Mouse (Mus musculus): ENCODE measurements around the gene Slc36a3. TPM values are rescaled to one million over a fixed set of nuclear protein-coding genes. Genes with fewer than 3 reads are reported as not detected.

The Slc36a3 gene
- polyA plus RNA-seq, 1 experiment from 2014 or later = not detected

DNA sequence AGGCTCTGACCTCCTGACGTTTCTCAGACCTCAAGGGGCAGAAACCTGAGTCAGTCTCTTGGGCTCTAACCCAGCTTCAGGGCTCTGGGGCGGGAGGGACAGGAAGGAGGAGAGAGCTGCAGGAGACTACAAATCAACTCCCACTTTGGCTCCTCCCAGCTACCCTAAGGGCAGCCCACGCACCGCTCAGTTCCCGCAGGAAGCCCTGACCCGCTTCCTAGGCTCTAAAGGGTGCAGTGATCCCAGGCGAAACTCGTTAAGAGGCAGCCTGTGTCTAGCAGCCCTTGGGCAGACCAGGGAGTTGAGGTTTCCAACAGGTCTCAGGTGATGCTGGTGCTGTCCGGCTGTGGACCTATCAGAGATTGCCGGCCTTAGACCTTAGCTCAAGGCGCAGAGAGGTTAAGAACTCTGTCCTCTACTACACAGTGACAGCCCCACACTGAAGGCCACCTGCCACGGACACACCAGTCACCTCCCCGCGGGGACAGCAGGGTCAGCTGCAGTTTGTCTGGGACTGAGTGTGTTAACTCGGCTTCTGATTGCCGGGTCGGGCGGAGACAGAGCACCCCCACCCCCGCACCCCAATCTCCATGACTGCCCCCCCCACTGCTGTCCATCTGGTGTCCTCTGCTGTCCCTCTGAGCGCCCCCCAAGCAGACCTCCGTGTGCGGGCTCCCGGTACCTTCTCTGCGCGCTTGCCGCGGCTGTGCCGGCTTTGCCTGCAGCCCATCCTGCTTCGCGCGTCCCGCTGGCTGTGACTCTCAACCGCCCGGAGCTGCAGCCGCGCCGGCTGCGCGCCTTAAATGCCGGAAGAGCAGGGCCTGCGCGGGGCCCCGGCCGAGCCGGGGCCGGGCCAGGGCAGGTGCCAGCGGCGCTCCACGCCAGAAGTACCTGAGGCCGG lies 73.9 kb downstream of the Slc36a3 start, which contains the start of gene Ccdc69:
Ccdc69 (minus strand) TSS at position 801 of the 901 bp plus-strand sequence.
- Histone ChIP-seq H3K27ac (ENCODE audit: low read depth, low read length) (no peak within 1 kb of the TSS), H3K9ac (ENCODE audit: low read length) (peak within 1 kb of the TSS; percentile 56), H3K4me3 (ENCODE audit: low read depth, low read length) (peak within 1 kb of the TSS; percentile 42), H3K36me3 (ENCODE audit: control insufficient read depth, insufficient read depth, low read length) (no peaks in the 10 kb centered on the region), H3K9me3 (ENCODE audit: control insufficient read depth, low read length) (no peaks in the 10 kb centered on the region; the same call in 1 of the 2 replicates), H3K27me3 (ENCODE audit: control insufficient read depth, insufficient read depth, low read length) (peaks cover 18% of the 10 kb centered on the region), H3K4me1 (ENCODE audit: control insufficient read depth, insufficient read depth, low read length) (peaks cover 5% of the 10 kb centered on the region), H3K4me2 (peak within 1 kb of the TSS; percentile 86)
- DNase-seq (ENCODE audit: low spot score, missing footprints) (peak; percentile 91), ATAC-seq (ENCODE audit: low FRiP score) (peak; percentile 44; the same call in 1 of the 2 replicates)
- WGBS = under 1% methylated on average over 49 of the region's 50 CpGs

DNA sequence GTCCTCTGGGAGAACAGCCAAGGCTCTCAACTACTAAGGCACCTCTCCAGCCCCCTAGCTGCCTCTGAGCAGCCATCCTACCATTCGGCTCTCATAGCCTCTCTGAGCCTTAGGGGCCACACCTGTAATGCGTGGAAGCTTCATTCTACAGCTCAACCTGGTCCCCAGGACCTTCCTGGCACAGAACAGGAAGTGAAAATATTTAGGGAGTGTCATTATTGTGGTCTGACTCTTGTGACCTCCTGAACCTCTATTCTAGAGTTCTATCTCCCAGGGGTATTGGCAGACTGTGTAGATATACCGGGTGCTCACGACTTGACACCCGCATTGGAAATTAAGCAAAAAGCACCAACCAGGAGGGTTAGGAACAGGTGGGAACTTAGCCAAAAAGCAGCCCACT lies 75.3 kb downstream of the Slc36a3 start:
- H3K9me3 ChIP-seq (ENCODE audit: control insufficient read depth, low read length) = no peaks in the 10 kb centered on the region; the same call in 1 of the 2 replicates
- peaks cover 5% of the 10 kb centered on the region for H3K4me1 ChIP-seq (ENCODE audit: control insufficient read depth, insufficient read depth, low read length)
- no peak overlapping the region for H3K4me2 ChIP-seq
- no peak overlapping the region for H3K9ac ChIP-seq (ENCODE audit: low read length)
- H3K27me3 ChIP-seq (ENCODE audit: control insufficient read depth, insufficient read depth, low read length) = peaks cover 18% of the 10 kb centered on the region
- H3K27ac ChIP-seq (ENCODE audit: low read depth, low read length) = no peak overlapping the region
- no peak overlapping the region for H3K4me3 ChIP-seq (ENCODE audit: low read depth, low read length)
- ATAC-seq (ENCODE audit: low FRiP score) = no peak
- DNase-seq (ENCODE audit: low spot score, missing footprints) = no peak
- WGBS = 90% methylated on average over 5 of the region's 5 CpGs
- no peaks in the 10 kb centered on the region for H3K36me3 ChIP-seq (ENCODE audit: control insufficient read depth, insufficient read depth, low read length)

DNA sequence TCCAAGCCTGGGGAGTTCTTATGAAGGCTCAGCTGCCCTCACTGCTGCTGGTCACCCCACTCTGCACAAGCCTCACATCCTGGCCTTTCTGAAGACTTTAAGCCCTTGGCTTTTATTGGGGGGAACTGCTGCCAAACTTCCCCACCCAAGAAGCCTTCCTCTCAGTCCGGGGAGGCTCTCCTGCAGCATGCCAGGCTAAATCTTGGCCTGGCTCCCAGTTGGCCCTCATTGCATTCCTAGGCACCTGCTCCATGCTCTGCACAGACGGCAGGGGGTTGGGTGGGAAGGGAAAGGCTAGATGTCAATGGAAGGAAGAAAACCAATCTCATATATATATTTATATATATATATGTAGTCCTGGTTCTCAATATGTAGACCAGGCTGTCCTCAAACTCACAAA lies 75.9 kb downstream of the Slc36a3 start:
- no peak overlapping the region for H3K9ac ChIP-seq (ENCODE audit: low read length)

More for the DNA sequence above, 75.9 kb downstream of the Slc36a3 start:
- H3K9me3 ChIP-seq (ENCODE audit: control insufficient read depth, low read length) = no peaks in the 10 kb centered on the region; the same call in 1 of the 2 replicates
- no peak overlapping the region for H3K27ac ChIP-seq (ENCODE audit: low read depth, low read length)
- WGBS = 82% methylated on average over 2 of the region's 2 CpGs
- no peak overlapping the region for H3K4me3 ChIP-seq (ENCODE audit: low read depth, low read length)
- DNase-seq (ENCODE audit: low spot score, missing footprints) = no peak
- peaks cover 18% of the 10 kb centered on the region for H3K27me3 ChIP-seq (ENCODE audit: control insufficient read depth, insufficient read depth, low read length)
- H3K4me2 ChIP-seq = no peak overlapping the region
- no peak for ATAC-seq (ENCODE audit: low FRiP score)
- H3K4me1 ChIP-seq (ENCODE audit: control insufficient read depth, insufficient read depth, low read length) = peaks cover 5% of the 10 kb centered on the region
- H3K36me3 ChIP-seq (ENCODE audit: control insufficient read depth, insufficient read depth, low read length) = no peaks in the 10 kb centered on the region

Other genes starting within 250 kb of the Slc36a3 start
- 57.2 and 60.5 TPM in 2 replicates for gene Gpx3, start 249.3 kb downstream of the Slc36a3 start, polyA plus RNA-seq (2014; fragmentation: Nextera tagmentation; extraction: Ambion mirVana)
- gene Tnip1, start 188.8 kb downstream of the Slc36a3 start, polyA plus RNA-seq (2014; fragmentation: Nextera tagmentation; extraction: Ambion mirVana) = 8.9 and 9.9 TPM in 2 replicates
- 71.2 and 77.6 TPM in 2 replicates for gene Anxa6, start 118.3 kb downstream of the Slc36a3 start, polyA plus RNA-seq (2014; fragmentation: Nextera tagmentation; extraction: Ambion mirVana)
- gene Ccdc69, start 73.6 kb downstream of the Slc36a3 start, polyA plus RNA-seq (2014; fragmentation: Nextera tagmentation; extraction: Ambion mirVana) = 0.37 and 0.41 TPM in 2 replicates
- gene Gm2a, start 53.6 kb downstream of the Slc36a3 start, polyA plus RNA-seq (2014; fragmentation: Nextera tagmentation; extraction: Ambion mirVana) = 14.0 and 15.0 TPM in 2 replicates
- not detected in 2 replicates for gene Slc36a2, start 33.4 kb upstream of the Slc36a3 start, polyA plus RNA-seq (2014; fragmentation: Nextera tagmentation; extraction: Ambion mirVana)
- 1.7 and 2.0 TPM in 2 replicates for gene Slc36a1, start 52.6 kb upstream of the Slc36a3 start, polyA plus RNA-seq (2014; fragmentation: Nextera tagmentation; extraction: Ambion mirVana)
- gene Fat2, start 184.9 kb upstream of the Slc36a3 start, polyA plus RNA-seq (2014; fragmentation: Nextera tagmentation; extraction: Ambion mirVana) = 0.03 TPM in 1 of 2 replicates, not detected in the other